Mouse (Mus musculus) G1E (cell line): ENCODE data around the gene Sgcd. TPM values are rescaled to one million over a fixed set of nuclear protein-coding genes. Genes with fewer than 3 reads are reported as not detected.

ENCODE experiments used
- ATAC-seq: 2 replicates; pipeline ENCODE4 v1.8.0; 2016; ENCODE audit warnings: mild to moderate bottlenecking; ENCODE audit not compliant: insufficient number of reproducible peaks, poor library complexity, low FRiP score, severe bottlenecking; ENCODE audit errors: extremely low read depth
- DNase-seq: peaks from one replicate; pipeline ENCODE4 v3.0.0; 2012; ENCODE audit warnings: low spot score
- H3K27me3 ChIP-seq: 2 replicates; pipeline ENCODE4 v1.6.1; 2012; ENCODE audit warnings: mild to moderate bottlenecking, low read length, inconsistent platforms; ENCODE audit not compliant: insufficient read depth
- H3K36me3 ChIP-seq: replicated peaks from 2 replicates; pipeline ENCODE3; 2012; ENCODE audit warnings: mild to moderate bottlenecking, inconsistent platforms
- H3K4me1 ChIP-seq: 2 replicates; pipeline ENCODE4 v1.6.1; 2012; ENCODE audit warnings: low read depth, low read length, inconsistent platforms, mixed read lengths; ENCODE audit not compliant: insufficient read depth
- H3K4me3 ChIP-seq: 2 replicates; pipeline ENCODE4 v1.5.1; 2012; ENCODE audit warnings: low read depth, mild to moderate bottlenecking, inconsistent platforms, low read length, moderate library complexity, mixed read lengths
- H3K9me3 ChIP-seq: replicated peaks from 2 replicates; pipeline ENCODE4 v1.6.1; 2012; ENCODE audit warnings: inconsistent platforms
- CTCF ChIP-seq: IDR thresholded peaks from 2 replicates; pipeline ENCODE4 v1.5.1; 2012; ENCODE audit warnings: low read depth, low read length, inconsistent platforms, mixed read lengths
- GATA1 ChIP-seq: IDR thresholded peaks from 2 replicates; pipeline ENCODE4 v1.6.1; 2012; ENCODE audit warnings: borderline replicate concordance, low read length, inconsistent platforms, mixed read lengths
- GATA2 ChIP-seq: IDR thresholded peaks from 2 replicates; pipeline ENCODE4 v1.6.1; 2012; ENCODE audit warnings: low read depth, low read length, inconsistent platforms, borderline replicate concordance
- POLR2AphosphoS5 ChIP-seq: IDR thresholded peaks from 2 replicates; pipeline ENCODE4 v1.6.1; 2012; ENCODE audit warnings: low read depth, low read length, inconsistent platforms; ENCODE audit not compliant: insufficient replicate concordance
- TAL1 ChIP-seq: conservative IDR thresholded peaks from 2 replicates; pipeline ENCODE4 v1.6.1; 2012; ENCODE audit warnings: low read depth, low read length, inconsistent platforms, mixed read lengths
- polyA plus RNA-seq: library from polyadenylated mRNA; stranded (reverse); fragments of >175 nt; gene quantifications from 2 replicates; pipeline ENCODE4 v1.2.3, GENCODE M21; 2012
- total RNA-seq, 2 experiments: library from RNA; stranded (forward) in 1 of 2; stranded (reverse) in 1 of 2; fragments of 200-1000 nt in 1 of 2; fragments of >200 nt in 1 of 2; fragmentation: Nextera tagmentation in 1 of 2; gene quantifications; 2 replicates each; pipeline ENCODE4 v1.2.3; 2014 to 2017

Gene Sgcd
- total and polyA plus RNA-seq, 3 experiments: 0.05 TPM; not detected in 2

GRCm38 (mm10) chr11:46847827-46848220 lies 1140.9 kb downstream of the Sgcd start:
- ATAC-seq (no peak), DNase-seq (no peak)
- Histone ChIP-seq H3K9me3 (no peaks in the 10 kb centered on the region), H3K4me1 (no peaks in the 10 kb centered on the region), H3K4me3 (no peak overlapping the region), H3K27me3 (no peaks in the 10 kb centered on the region), H3K36me3 (no peaks in the 10 kb centered on the region)
- TF ChIP-seq GATA1: no peak
- no peak for TF ChIP-seq POLR2AphosphoS5
- no peak for TF ChIP-seq CTCF
- TF ChIP-seq GATA2: no peak
- no peak for TF ChIP-seq TAL1

DNA sequence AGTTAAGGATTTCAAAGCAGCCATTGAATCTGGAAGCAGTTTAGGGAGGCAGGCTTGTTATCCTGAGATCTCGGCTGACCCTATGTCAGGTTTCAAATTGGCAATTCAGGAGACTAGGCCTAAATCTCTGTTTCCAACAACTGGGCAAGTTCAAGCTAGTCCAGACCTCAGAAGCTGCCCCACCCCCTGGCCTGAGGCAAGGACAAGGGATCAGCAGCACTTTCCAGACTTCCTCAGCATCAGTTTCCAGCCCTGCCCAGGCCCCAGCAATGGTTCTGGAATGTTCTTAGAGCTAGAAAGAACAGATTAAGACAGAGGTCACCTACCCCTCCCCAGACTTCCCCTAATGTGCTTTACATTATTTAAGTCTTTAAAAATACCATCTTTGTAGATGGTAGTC lies 1142.1 kb downstream of the Sgcd start:
- DNase-seq: no peak

More for the DNA sequence above, 1142.1 kb downstream of the Sgcd start:
- Histone ChIP-seq H3K4me1 (no peaks in the 10 kb centered on the region), H3K4me3 (no peak overlapping the region), H3K27me3 (no peaks in the 10 kb centered on the region), H3K9me3 (no peaks in the 10 kb centered on the region), H3K36me3 (no peaks in the 10 kb centered on the region)
- TF ChIP-seq TAL1 (no peak), GATA2 (no peak), POLR2AphosphoS5 (no peak), GATA1 (no peak), CTCF (no peak)
- no peak for ATAC-seq
